Comparison of ENCODE assay signal across 17 mouse cellular contexts in genomic region chr13:17494056-17494574, GRCm38 (mm10).
DNase-seq lines count a peak whose midpoint lies in the region; TF ChIP-seq lines count a peak whose summit lies in the region.
"Had no signal": no experiment of that assay in that cellular context is flagged by ENCODE, and none has a peak within 500 bp of the region (broad histone marks: within the 10 kb centered on the region; RNA-seq: fewer than 3 reads in every experiment).

No protein-coding gene starts in this region.

- TF ChIP-seq CTCF in embryonic fibroblast, embryonic 13.5 days (IDR thresholded peaks at IDR 0.05; ENCODE audit: borderline replicate concordance, insufficient read depth, low read length), result no peak

- H3K4me1 ChIP-seq in embryonic fibroblast, embryonic 13.5 days (ENCODE audit: control insufficient read depth, insufficient read depth, low read length), result peaks cover 6% of the 10 kb centered on the region
- H3K4me1 ChIP-seq: forebrain, embryonic 12.5 days; heart, embryonic 12.5 days; hindbrain, embryonic 10.5 days; intestine, embryonic 15.5 days had no signal

- no peak overlapping the region for H3K4me3 ChIP-seq in embryonic fibroblast, embryonic 13.5 days (ENCODE audit: insufficient read depth, low read length)
- H3K4me3 ChIP-seq: forebrain, embryonic 12.5 days; heart, embryonic 12.5 days; hindbrain, embryonic 10.5 days; intestine, embryonic 15.5 days had no signal

- peak; percentile 84 for DNase-seq in 3T3-L1 (ENCODE audit: low read depth, low spot score)
- DNase-seq in Muller cell, postnatal 12 days (ENCODE audit: inconsistent ontology term), result peak; percentile 58
- DNase-seq in thymus, postnatal 0 days (ENCODE audit: low spot score), result no peak
- no peak for DNase-seq in cerebellum, postnatal 10 days
- DNase-seq in urinary bladder, postnatal 36 days (ENCODE audit: low spot score in 2 of 2), result no peak
- DNase-seq: adrenal gland, postnatal 10 days; B cell, adult 2 months; cerebellum, adult 11 months; cerebellum, adult 9-10 months; cerebellum, postnatal 36 days; gastrocnemius, postnatal 14 days had no signal

- no peak for TF ChIP-seq POLR2A in embryonic fibroblast, embryonic 13.5 days (IDR thresholded peaks at IDR 0.05; ENCODE audit: low read depth, low read length)

- peak overlapping the region; percentile 95 for H3K27ac ChIP-seq in embryonic fibroblast, embryonic 13.5 days (ENCODE audit: insufficient read depth, low read length)
- H3K27ac ChIP-seq: forebrain, embryonic 12.5 days; hindbrain, embryonic 10.5 days; hindbrain, embryonic 14.5 days; intestine, embryonic 15.5 days had no signal

Comparison
In these comparisons a context has a peak if more than half of its experiments do, and no peak if none do; other contexts are left out.
1. DNase-seq: peak in 3T3-L1 (single experiment) and Muller cell, postnatal 12 days (single experiment); none in thymus, postnatal 0 days (single experiment), cerebellum, postnatal 10 days (0 of 2) and urinary bladder, postnatal 36 days (0 of 2).